Mouse (Mus musculus): ENCODE measurements around the gene Pigg.
"Not testable (repeated sequence)": the region's sequence is repeated elsewhere in the genome, so short reads cannot be mapped to it uniquely, and the experiment has no call there.

The Pigg gene

GRCm38 (mm10) chr5:108312224-108313064 is at the start of gene Pigg:
TSS of gene Pigg (plus strand) at chr5:108312609.
- peak; percentile 81 for DNase-seq (ENCODE audit: low read depth, low spot score)

- no peak for DNase-seq (ENCODE audit: low read depth, low spot score)
Observed at GRCm38 (mm10) chr5:108262722-108263121, 49.7 kb upstream of the Pigg start.

- not testable (repeated sequence) for DNase-seq (ENCODE audit: low read depth, low spot score)
Observed at GRCm38 (mm10) chr5:108263785-108264184, 48.6 kb upstream of the Pigg start.

DNA sequence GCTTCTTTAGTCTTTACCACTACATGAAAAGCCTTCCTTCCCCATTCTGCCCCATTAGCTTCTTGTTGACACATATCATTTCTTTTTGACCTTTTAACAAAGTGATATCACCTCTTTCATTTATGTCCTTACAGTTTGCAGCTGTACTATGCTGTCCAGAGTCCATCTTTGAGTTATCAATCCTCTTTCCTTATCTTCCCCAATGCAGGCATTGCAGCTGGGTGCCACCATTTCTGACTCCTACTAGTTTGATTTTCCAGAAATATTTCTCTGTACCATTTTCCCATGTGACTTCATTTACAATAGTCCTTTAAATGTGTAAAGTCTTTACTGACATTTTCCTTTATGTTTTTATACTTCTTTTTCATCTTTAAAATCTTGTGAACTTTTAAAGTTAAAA is 45.4 kb upstream of the Pigg start:
- DNase-seq (ENCODE audit: low read depth, low spot score), result no peak

DNA sequence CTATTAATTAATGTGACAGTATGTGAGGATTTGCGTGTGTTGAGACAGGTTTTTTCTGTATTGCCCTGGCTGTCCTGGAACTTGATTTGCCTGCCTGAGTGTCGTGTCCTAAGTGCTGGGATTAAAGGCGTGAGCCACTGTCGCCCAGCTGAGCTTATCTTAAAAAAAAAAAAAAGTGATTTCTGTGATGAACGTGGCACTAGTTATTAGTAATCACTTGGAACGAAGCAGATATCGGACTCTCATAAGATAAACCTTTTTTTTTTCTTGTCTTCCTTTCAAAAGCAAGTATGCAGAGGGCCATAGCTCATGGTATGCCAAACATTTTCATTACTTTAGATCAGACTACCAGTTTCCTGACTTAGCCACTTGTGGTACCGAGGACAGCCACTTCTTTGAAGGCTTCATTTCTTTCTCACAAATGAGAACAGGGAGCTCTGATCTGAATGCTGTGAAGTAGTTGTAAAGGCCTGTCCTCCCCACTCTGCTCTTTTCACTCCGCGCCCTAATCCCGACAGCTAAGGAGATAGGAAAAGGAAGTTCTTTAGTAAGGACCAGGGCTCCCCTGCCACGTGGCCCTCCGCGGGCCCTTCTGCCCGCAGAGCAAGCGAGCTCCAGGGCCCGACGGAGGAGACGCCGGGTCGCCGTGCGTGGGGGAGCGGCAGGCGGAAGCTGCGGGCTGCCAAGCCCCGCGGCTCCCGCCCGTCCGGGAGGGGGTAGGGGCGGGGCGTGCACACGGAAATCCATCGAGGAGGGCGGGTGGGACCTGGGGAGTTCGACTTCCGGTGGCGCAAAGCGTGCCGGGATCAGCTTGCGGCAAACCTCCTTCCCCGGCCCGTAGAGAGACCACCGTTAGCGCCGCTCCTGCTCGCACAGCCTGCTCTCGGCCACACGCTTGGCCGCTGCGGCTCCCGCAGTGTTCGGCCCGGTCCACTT is 44.0 kb upstream of the Pigg start, which contains the start of gene Dr1:
Gene Dr1 (plus strand): TSS at position 771 of the 936 bp plus-strand sequence.
- DNase-seq (ENCODE audit: low read depth, low spot score), result peak; percentile 80

DNA sequence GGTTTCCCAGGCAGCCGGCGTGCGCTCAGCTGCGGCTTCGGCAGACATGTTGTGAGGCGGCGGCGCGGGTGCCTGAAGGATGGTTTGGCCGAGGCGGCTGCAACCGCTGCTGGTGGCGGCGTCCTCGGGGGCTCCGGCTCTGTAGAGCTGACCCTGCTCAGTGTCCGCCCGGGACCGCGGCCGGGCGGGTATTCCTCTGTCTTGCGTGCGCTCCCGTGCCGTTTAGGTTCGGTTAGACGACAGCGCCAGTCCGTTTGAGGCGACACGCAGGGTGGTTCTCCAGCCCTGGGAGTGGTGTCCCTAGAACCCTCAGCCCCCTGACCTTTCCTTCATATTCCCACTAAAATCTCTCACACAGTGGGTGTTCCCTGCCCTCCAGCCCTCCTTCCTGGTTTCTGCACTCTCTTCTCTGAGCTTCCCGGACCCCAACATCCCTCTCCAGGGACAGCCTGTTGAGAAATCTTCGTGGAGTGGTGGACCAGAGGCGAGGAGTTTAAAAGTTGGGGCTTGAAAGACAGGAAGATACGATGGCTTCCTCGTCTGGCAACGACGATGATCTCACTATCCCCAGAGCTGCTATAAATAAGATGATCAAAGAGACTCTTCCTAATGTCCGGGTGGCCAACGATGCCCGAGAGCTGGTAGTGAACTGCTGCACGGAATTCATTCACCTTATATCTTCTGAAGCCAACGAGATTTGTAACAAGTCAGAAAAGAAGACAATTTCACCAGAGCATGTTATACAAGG is 43.2 kb upstream of the Pigg start:
- no peak for DNase-seq (ENCODE audit: low read depth, low spot score)

DNA sequence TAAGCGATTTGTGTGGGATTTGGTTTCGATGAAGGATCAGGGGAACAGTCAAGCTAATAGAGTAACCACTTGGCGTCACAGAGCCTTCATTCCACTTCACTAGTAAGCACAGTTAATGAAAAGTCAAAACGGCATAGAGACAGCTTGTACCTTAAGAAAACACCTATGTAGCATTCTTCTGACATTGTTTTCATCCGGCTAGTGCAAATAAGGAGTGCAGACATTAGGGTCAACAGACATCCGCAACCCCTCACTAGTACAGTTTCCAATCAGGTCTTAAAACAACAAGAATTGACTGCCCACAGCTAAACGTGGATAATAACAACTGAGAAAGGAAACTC is 42.6 kb upstream of the Pigg start:
- DNase-seq (ENCODE audit: low read depth, low spot score), result no peak

DNA sequence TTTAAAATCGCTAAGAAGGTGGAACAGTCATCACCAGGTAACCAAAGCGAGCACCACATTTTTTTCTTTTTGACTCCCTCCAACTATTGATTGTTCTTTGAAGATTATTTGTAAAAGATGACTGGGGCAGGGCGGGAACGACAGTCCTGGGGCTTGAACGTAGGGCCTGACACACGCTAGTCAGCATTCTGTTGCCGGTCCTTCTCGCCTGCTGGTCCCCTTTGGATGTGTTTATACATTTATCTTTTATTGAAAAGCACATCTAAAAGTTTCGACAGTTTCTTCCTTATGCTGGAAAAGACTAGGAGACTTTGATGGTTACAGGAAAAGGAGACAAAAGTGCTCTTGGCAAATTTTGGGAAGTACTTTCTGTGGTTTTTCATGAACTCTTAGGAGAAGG is 42.0 kb upstream of the Pigg start:
- DNase-seq (ENCODE audit: low read depth, low spot score), result no peak

GRCm38 (mm10) chr5:108271345-108271744 is 41.1 kb upstream of the Pigg start:
- not testable (repeated sequence) for DNase-seq (ENCODE audit: low read depth, low spot score)

DNA sequence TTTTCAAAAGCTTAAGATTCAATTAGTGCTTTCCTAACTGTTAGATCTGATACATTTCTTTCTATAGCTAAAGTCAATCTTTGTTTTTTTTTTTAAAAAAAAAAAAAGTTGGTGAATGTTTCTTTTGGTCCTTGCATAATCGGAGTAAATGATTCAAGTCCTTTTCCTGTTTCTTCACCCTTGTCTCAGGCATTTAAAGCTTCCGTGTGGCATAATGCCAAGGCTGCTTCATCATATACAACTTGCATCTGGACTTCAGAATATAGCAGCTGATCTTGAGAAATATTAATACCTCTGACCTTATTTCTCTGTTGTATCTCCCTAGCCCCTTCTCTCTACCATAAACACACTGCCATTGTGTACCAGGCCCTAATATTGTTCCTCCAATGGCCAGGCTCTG is 25.5 kb upstream of the Pigg start:
- DNase-seq (ENCODE audit: low read depth, low spot score), result no peak

DNA sequence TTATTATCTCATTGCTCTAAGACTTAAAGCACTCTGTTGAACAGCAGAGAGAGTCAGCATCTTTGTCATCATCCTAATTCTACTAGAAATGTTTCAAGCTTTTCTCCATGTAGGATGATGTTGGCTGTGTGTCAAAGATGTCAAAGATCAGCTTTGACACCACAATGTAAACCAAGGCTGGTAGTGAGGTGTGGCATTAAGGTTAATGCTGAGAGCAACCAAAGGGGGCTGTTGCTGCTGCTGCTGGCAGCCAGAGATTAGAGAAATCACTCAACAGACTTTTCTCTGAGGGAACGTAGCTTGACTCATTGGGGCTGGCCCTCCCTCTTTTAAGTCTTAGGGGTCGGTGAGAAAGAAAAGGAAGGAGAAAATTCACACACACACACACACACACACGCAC is 10.8 kb upstream of the Pigg start:
- DNase-seq (ENCODE audit: low read depth, low spot score), result no peak

- DNase-seq (ENCODE audit: low read depth, low spot score), result no peak
Observed at GRCm38 (mm10) chr5:108313065-108313860, 854 bp downstream of the Pigg start.

GRCm38 (mm10) chr5:108331051-108331450 is 18.6 kb downstream of the Pigg start:
- no peak for DNase-seq (ENCODE audit: low read depth, low spot score)

- DNase-seq (ENCODE audit: low read depth, low spot score), result no peak
Observed at GRCm38 (mm10) chr5:108337385-108337784, 25.0 kb downstream of the Pigg start.

DNA sequence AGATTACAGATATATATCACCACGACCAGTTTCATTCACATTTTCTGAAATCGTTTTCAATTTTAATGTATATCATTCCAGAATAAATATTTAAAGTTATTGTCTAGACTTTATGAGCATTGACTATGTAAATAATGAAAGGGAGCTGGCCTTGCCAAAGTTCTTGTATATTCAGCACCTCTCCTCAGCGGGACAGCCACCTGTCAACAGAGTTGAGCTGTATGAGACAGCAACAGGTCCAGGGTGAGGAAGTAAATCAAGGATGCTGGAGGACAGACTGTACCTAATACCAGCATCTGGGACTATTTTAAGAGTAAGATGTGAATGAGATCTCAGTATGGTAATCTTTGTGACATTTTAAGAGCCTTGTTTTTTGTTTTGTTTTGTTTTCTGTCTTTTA is 25.6 kb downstream of the Pigg start:
- DNase-seq (ENCODE audit: low read depth, low spot score), result no peak

DNA sequence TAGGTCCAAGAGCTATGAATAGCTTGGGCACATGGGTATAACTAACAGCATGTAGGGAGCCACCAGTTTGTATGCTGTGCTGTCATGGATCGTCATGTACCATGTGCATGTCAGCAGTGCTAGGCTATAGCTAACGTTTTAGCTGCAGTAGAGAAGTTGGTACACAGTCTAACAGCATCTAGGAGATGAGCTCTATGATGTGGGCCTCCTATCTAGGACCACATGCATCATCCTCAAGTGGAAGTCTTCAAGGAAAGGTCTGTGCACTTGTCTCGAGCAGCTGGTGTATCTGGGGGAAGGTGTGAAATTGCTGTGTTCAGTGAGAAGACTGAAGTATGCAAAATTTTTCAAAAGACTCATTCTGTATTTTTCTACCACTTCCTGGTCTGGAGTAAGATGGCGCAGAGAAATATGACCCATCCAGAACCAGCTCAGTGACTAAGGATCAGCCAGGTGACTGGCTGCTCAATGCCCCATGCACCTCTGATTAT is 31.3 kb downstream of the Pigg start:
- DNase-seq (ENCODE audit: low read depth, low spot score), result no peak

DNA sequence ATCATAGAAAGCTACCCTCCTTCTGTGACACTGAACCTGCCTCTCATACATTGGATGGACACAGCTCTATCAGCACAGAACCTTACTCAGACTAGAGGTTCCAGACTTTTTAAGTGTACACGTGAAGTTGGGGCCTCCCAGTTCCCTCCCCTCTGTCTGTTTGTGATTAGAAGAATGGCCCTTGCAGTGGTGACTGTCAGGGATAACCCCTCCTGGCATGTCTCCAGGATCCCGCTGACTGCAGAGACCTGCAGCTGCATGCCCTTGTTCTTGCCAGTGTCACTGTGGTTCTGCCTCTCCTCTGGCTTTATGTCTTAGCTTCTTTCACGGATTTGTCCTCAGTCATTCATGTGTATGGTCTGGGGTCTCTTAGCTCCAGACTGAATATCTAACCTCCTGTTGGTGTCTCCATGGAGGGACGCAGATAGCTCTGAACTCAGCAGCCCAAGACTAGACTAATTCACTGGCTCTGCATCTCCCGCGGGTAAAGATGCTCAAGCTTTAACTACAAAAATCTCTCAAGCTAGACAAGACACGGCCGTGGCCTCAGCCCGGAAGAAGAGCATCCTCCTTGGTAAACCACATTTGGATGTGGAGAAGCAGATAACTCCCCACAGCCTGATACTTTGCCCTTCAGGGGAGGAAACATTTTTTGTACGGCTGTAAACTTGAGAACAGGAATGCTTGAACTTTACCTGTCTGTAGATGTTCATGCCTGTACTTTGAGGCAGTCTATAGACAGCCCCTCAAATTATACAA is 33.1 kb downstream of the Pigg start:
- no peak for DNase-seq (ENCODE audit: low read depth, low spot score)

DNA sequence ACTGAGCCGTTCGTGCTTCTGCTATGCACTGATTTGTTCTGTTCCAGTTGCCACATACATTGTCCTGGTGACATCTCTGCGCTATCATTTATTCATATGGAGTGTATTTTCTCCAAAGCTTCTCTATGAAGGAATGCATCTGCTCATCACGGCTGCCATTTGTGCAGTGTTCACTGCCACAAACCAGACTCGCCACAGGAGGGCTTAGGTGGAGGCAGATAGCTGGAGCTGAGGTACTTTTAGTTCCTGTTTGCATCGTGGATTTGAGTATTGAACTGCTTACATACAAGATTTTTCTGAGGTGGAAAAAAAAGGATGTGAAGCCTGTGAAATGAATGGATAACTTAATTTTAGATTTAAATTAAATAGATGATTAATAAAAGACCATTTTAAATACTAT is 35.4 kb downstream of the Pigg start:
- no peak for DNase-seq (ENCODE audit: low read depth, low spot score)

DNA sequence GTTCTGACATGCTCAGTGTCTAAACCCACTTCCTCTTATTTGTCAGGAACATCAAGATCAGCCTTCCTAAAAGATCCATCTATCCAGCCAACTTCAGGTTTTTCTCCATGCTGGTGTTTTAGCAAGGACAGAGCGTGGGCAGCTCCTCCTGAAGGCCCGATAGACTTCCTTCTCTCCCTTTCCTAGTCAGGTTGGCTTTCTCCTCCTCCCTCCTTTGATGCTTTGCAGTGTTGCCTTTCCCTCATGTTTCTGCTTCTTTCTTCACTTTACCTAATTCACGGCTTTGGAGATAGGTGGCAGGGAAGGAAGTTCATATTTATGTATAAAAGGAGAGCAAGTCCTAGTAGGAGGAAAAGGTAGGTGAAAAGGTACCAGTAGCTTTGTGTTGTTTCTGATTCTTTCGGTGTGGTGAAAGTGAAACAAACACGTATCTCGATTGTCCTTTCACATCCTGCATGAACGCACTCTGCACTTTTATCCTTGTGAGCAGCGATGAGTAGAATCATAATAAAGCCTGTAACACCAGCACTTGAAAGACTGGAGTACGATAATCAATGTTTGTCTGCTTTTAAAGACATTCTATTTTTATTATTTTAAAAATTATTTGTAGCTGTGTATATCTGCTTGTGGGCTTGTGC is 37.2 kb downstream of the Pigg start:
- no peak for DNase-seq (ENCODE audit: low read depth, low spot score)

- DNase-seq (ENCODE audit: low read depth, low spot score), result no peak
Observed at GRCm38 (mm10) chr5:108354056-108354455, 41.6 kb downstream of the Pigg start.
